Mouse (Mus musculus): Measurements from ENCODE around the gene Fam83c. TPM values are rescaled to one million over a fixed set of nuclear protein-coding genes. Genes with fewer than 3 reads are reported as not detected.

Gene Fam83c
- polyA plus RNA-seq, 2 experiments = 0.09 TPM; not detected in 1

- WGBS (ENCODE audit: insufficient replicate concordance) = 47% methylated on average over 18 of the region's 18 CpGs
- no peaks in the 10 kb centered on the region; the same call in 1 of the 2 replicates for H3K27me3 ChIP-seq (ENCODE audit: control insufficient read depth, insufficient read depth, low read length)
- no peaks in the 10 kb centered on the region for H3K4me1 ChIP-seq (replicated peaks; ENCODE audit: control insufficient read depth in 2 of 2, insufficient read depth in 2 of 2, low read length in 1 of 2)
- TF ChIP-seq EP300 (IDR thresholded peaks at IDR 0.05; ENCODE audit: low read depth) = no peak
- TF ChIP-seq CTCF (IDR thresholded peaks at IDR 0.05; ENCODE audit: low read depth) = no peak
- no peaks in the 10 kb centered on the region for H3K36me3 ChIP-seq (replicated peaks; ENCODE audit: control insufficient read depth, insufficient read depth, low read depth)
- DNase-seq (ENCODE audit: low read depth in 3 of 3, low spot score in 3 of 3) (no peak), ATAC-seq (ENCODE audit: insufficient read depth) (no peak)
- no peak overlapping the region for H3K4me3 ChIP-seq (ENCODE audit: insufficient read depth in 1 of 2, low read depth in 2 of 2, low read length in 2 of 2)
- no peak overlapping the region for H3K9ac ChIP-seq (replicated peaks)
- no peak overlapping the region for H3K27ac ChIP-seq
- H3K4me2 ChIP-seq (ENCODE audit: low read depth) = no peak overlapping the region
- H3K9me3 ChIP-seq (ENCODE audit: control insufficient read depth, low read length) = no peaks in the 10 kb centered on the region
These were observed 46.4 kb downstream of the Fam83c start for GRCm38 (mm10) chr2:155787949-155788931.

GRCm38 (mm10) chr2:155786905-155787304 lies 47.7 kb downstream of the Fam83c start:
- no peaks in the 10 kb centered on the region; the same call in 1 of the 2 replicates for H3K27me3 ChIP-seq (ENCODE audit: control insufficient read depth, insufficient read depth, low read length)

GRCm38 (mm10) chr2:155784534-155784933 lies 50.1 kb downstream of the Fam83c start:
- Histone ChIP-seq H3K4me2 (ENCODE audit: low read depth) (no peak overlapping the region), H3K27me3 (ENCODE audit: control insufficient read depth, insufficient read depth, low read length) (no peaks in the 10 kb centered on the region; the same call in 1 of the 2 replicates), H3K4me1 (replicated peaks; ENCODE audit: control insufficient read depth in 2 of 2, insufficient read depth in 2 of 2, low read length in 1 of 2) (no peaks in the 10 kb centered on the region), H3K9ac (replicated peaks) (no peak overlapping the region), H3K27ac (no peak overlapping the region), H3K9me3 (ENCODE audit: control insufficient read depth, low read length) (no peaks in the 10 kb centered on the region), H3K36me3 (replicated peaks; ENCODE audit: control insufficient read depth, insufficient read depth, low read depth) (no peaks in the 10 kb centered on the region), H3K4me3 (ENCODE audit: insufficient read depth in 1 of 2, low read depth in 2 of 2, low read length in 2 of 2) (no peak overlapping the region)
- 56% methylated on average over 6 of the region's 6 CpGs for WGBS (ENCODE audit: insufficient replicate concordance)
- no peak for ATAC-seq (ENCODE audit: insufficient read depth)
- no peak for DNase-seq (ENCODE audit: low read depth in 3 of 3, low spot score in 3 of 3)
- TF ChIP-seq EP300 (IDR thresholded peaks at IDR 0.05; ENCODE audit: low read depth) (no peak), CTCF (IDR thresholded peaks at IDR 0.05; ENCODE audit: low read depth) (no peak)

More at GRCm38 (mm10) chr2:155786905-155787304, 47.7 kb downstream of the Fam83c start:
- Histone ChIP-seq H3K36me3 (replicated peaks; ENCODE audit: control insufficient read depth, insufficient read depth, low read depth) (no peaks in the 10 kb centered on the region), H3K27ac (no peak overlapping the region), H3K9ac (replicated peaks) (no peak overlapping the region), H3K9me3 (ENCODE audit: control insufficient read depth, low read length) (no peaks in the 10 kb centered on the region), H3K4me1 (replicated peaks; ENCODE audit: control insufficient read depth in 2 of 2, insufficient read depth in 2 of 2, low read length in 1 of 2) (no peaks in the 10 kb centered on the region), H3K4me2 (ENCODE audit: low read depth) (no peak overlapping the region), H3K4me3 (ENCODE audit: insufficient read depth in 1 of 2, low read depth in 2 of 2, low read length in 2 of 2) (no peak overlapping the region)
- 33% methylated on average over 5 of the region's 5 CpGs for WGBS (ENCODE audit: insufficient replicate concordance)
- no peak for DNase-seq (ENCODE audit: low read depth in 3 of 3, low spot score in 3 of 3)
- TF ChIP-seq EP300 (IDR thresholded peaks at IDR 0.05; ENCODE audit: low read depth) (no peak), CTCF (IDR thresholded peaks at IDR 0.05; ENCODE audit: low read depth) (no peak)
- no peak for ATAC-seq (ENCODE audit: insufficient read depth)

DNA sequence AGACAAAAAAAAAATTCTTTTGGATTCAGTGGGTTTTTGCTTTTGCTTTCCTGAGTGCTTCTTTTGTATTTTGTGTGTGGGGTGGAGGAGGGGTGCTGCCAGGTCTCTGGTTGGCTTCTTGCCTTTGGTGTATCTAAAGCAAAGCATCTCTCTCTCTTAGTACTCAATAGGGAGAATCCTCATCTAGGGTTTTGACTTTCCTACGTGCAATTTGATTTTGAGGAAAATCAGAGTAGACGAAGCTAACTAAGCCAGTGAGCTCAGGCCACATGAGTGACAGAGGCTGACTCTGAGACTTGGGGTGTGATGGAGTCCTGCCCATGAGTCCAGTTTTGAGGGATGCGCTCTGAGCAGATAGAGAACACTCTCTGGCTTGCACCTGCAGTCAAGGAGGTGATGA lies 55.1 kb downstream of the Fam83c start:
- DNase-seq (ENCODE audit: low read depth in 3 of 3, low spot score in 3 of 3) (no peak), ATAC-seq (ENCODE audit: insufficient read depth) (no peak)
- Histone ChIP-seq H3K9me3 (ENCODE audit: control insufficient read depth, low read length) (no peaks in the 10 kb centered on the region), H3K4me2 (ENCODE audit: low read depth) (no peak overlapping the region), H3K9ac (replicated peaks) (no peak overlapping the region), H3K27me3 (ENCODE audit: control insufficient read depth, insufficient read depth, low read length) (peaks cover 30% of the 10 kb centered on the region), H3K4me1 (replicated peaks; ENCODE audit: control insufficient read depth in 2 of 2, insufficient read depth in 2 of 2, low read length in 1 of 2) (no peaks in the 10 kb centered on the region), H3K4me3 (ENCODE audit: insufficient read depth in 1 of 2, low read depth in 2 of 2, low read length in 2 of 2) (no peak overlapping the region), H3K27ac (no peak overlapping the region), H3K36me3 (replicated peaks; ENCODE audit: control insufficient read depth, insufficient read depth, low read depth) (no peaks in the 10 kb centered on the region)
- WGBS (ENCODE audit: insufficient replicate concordance) = 67% methylated on average over 3 of the region's 3 CpGs
- TF ChIP-seq CTCF (IDR thresholded peaks at IDR 0.05; ENCODE audit: low read depth) (no peak), EP300 (IDR thresholded peaks at IDR 0.05; ENCODE audit: low read depth) (no peak)

GRCm38 (mm10) chr2:155779066-155779465 lies 55.6 kb downstream of the Fam83c start:
- 34% methylated on average over 7 of the region's 7 CpGs for WGBS (ENCODE audit: insufficient replicate concordance)
- TF ChIP-seq EP300 (IDR thresholded peaks at IDR 0.05; ENCODE audit: low read depth) (no peak), CTCF (IDR thresholded peaks at IDR 0.05; ENCODE audit: low read depth) (no peak)

More at GRCm38 (mm10) chr2:155779066-155779465, 55.6 kb downstream of the Fam83c start:
- H3K36me3 ChIP-seq (replicated peaks; ENCODE audit: control insufficient read depth, insufficient read depth, low read depth) = no peaks in the 10 kb centered on the region
- no peak overlapping the region for H3K4me3 ChIP-seq (ENCODE audit: insufficient read depth in 1 of 2, low read depth in 2 of 2, low read length in 2 of 2)
- no peak overlapping the region for H3K9ac ChIP-seq (replicated peaks)
- DNase-seq (ENCODE audit: low read depth in 3 of 3, low spot score in 3 of 3) = no peak
- no peak overlapping the region for H3K4me2 ChIP-seq (ENCODE audit: low read depth)
- peaks cover 35% of the 10 kb centered on the region for H3K27me3 ChIP-seq (ENCODE audit: control insufficient read depth, insufficient read depth, low read length)
- no peak overlapping the region for H3K27ac ChIP-seq
- H3K9me3 ChIP-seq (ENCODE audit: control insufficient read depth, low read length) = no peaks in the 10 kb centered on the region
- ATAC-seq (ENCODE audit: insufficient read depth) = no peak
- H3K4me1 ChIP-seq (replicated peaks; ENCODE audit: control insufficient read depth in 2 of 2, insufficient read depth in 2 of 2, low read length in 1 of 2) = no peaks in the 10 kb centered on the region
